In the genomic region with DNA sequence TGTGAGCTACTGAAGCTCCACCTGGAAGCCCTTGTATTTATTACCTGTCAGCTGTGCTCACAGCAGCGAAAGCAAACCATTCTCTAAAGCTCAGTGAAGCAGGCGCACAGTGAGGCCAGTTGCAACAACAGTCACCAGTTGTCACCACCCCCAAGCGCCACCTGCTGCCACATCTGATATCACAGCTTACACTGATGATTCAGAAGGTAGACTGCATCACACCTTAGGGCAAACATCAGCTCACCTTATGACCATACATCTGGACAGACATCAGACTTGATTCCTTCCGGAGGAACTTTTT, we compare ENCODE assay signal across 8 mouse cellular contexts.
A peak's percentile ranks its signal among the peaks of the same experiment; 100 is the strongest.
DNase-seq lines count a peak whose midpoint lies in the region; ATAC-seq and TF ChIP-seq lines count a peak whose summit lies in the region.

No protein-coding gene starts in this region.

- no peak overlapping the region for H3K4me3 ChIP-seq in limb, embryonic 14.5 days (replicated peaks; ENCODE audit: low read length)
- H3K4me3 ChIP-seq in neural tube, embryonic 11.5 days (ENCODE audit: low read depth, low read length), result no peak overlapping the region

- WGBS in limb, embryonic 14.5 days, result 28% methylated on average over 4 of the region's 4 CpGs
- WGBS in neural tube, embryonic 11.5 days, result 50% methylated on average over 4 of the region's 4 CpGs

- no peaks in the 10 kb centered on the region for H3K36me3 ChIP-seq in limb, embryonic 14.5 days (ENCODE audit: control insufficient read depth, insufficient read depth, low read length)
- no peaks in the 10 kb centered on the region for H3K36me3 ChIP-seq in neural tube, embryonic 11.5 days (ENCODE audit: control insufficient read depth, insufficient read depth, low read length)

- TF ChIP-seq POLR2A in limb, embryonic 14.5 days (IDR thresholded peaks at IDR 0.05; ENCODE audit: borderline replicate concordance, extremely low read depth, insufficient read depth, insufficient read length), result no peak

- H3K27ac ChIP-seq in limb, embryonic 14.5 days (replicated peaks; ENCODE audit: low read depth, low read length), result no peak overlapping the region
- no peak overlapping the region for H3K27ac ChIP-seq in neural tube, embryonic 11.5 days (ENCODE audit: low read depth, low read length)

- DNase-seq in embryo, embryonic 10 days (ENCODE audit: low spot score), result peak; percentile 75
- no peak for DNase-seq in embryo, embryonic 9.5 days (ENCODE audit: extremely low spot score)
- DNase-seq in B cell, adult 2 months, result peak; percentile 92 to 95
- DNase-seq in adrenal gland, postnatal 36 days, result peak; percentile 85 to 88
- peak; percentile 66 to 78 for DNase-seq in heart, postnatal 36 days
- peak; percentile 54 for DNase-seq in limb, embryonic 14.5 days (ENCODE audit: low spot score)
- DNase-seq in neural tube, embryonic 11.5 days (ENCODE audit: low spot score), result peak; percentile 35
- DNase-seq in thymus, postnatal 10 days (ENCODE audit: low spot score in 2 of 2), result peak; percentile 73 to 86

- no peak overlapping the region for H3K4me2 ChIP-seq in limb, embryonic 14.5 days (replicated peaks; ENCODE audit: low read depth, low read length, severe bottlenecking)
- no peak overlapping the region for H3K4me2 ChIP-seq in neural tube, embryonic 11.5 days (ENCODE audit: low read depth)

- H3K9ac ChIP-seq in limb, embryonic 14.5 days (ENCODE audit: low read depth, low read length, severe bottlenecking), result no peak overlapping the region
- no peak overlapping the region for H3K9ac ChIP-seq in neural tube, embryonic 11.5 days (ENCODE audit: low read length)

- intact Hi-C loops in heart, postnatal 36 days (cut with DNase I), result loop anchor here (2.0 to 5.0 kb wide), 4 partner anchors 16 to 193 kb away; no protein-coding TSS in a partner anchor

- H3K9me3 ChIP-seq in limb, embryonic 14.5 days (ENCODE audit: control insufficient read depth, low read length), result no peaks in the 10 kb centered on the region
- H3K9me3 ChIP-seq in neural tube, embryonic 11.5 days (ENCODE audit: control insufficient read depth, low read length), result no peaks in the 10 kb centered on the region

- H3K4me1 ChIP-seq in limb, embryonic 14.5 days (ENCODE audit: control insufficient read depth, insufficient read depth, low read length), result peaks cover 32% of the 10 kb centered on the region
- no peaks in the 10 kb centered on the region; the same call in 1 of the 2 replicates for H3K4me1 ChIP-seq in neural tube, embryonic 11.5 days (ENCODE audit: control insufficient read depth, insufficient read depth, low read length)

- no peak for ATAC-seq in limb, embryonic 14.5 days (ENCODE audit: low FRiP score, low read depth)
- 0 out of 2 replicates have a peak, but pooled peaks have one; percentile 27 for ATAC-seq in neural tube, embryonic 11.5 days (ENCODE audit: insufficient read depth, low FRiP score, low TSS enrichment)

- no peaks in the 10 kb centered on the region for H3K27me3 ChIP-seq in limb, embryonic 14.5 days (ENCODE audit: control insufficient read depth, insufficient read depth, low read length)
- H3K27me3 ChIP-seq in neural tube, embryonic 11.5 days (ENCODE audit: control insufficient read depth, insufficient read depth, low read length), result no peaks in the 10 kb centered on the region
